Mouse (Mus musculus) forebrain, embryonic 15.5 days (tissue): ENCODE data around the gene Gm5890. TPM values are rescaled to one million over a fixed set of nuclear protein-coding genes. Genes with fewer than 3 reads are reported as not detected.
"Not testable (repeated sequence)": the region's sequence is repeated elsewhere in the genome, so short reads cannot be mapped to it uniquely, and the experiment has no call there.

Source experiments
- ATAC-seq: fragments of 200-750 bp; cut with Nextera tagmentation; replicated peaks from 2 replicates; pipeline ENCODE4 v1.8.0; 2017; ENCODE audit warnings: mild to moderate bottlenecking, moderate TSS enrichment, moderate library complexity
- H3K27ac ChIP-seq: fragments of 300-500 bp; sonication (generic); replicated peaks from 2 replicates; pipeline ENCODE4 v1.5.1; 2015; ENCODE audit warnings: mild to moderate bottlenecking, inconsistent platforms
- H3K27me3 ChIP-seq: fragments of 300-500 bp; sonication (generic); 2 replicates; pipeline ENCODE4 v1.6.1; 2015; ENCODE audit warnings: inconsistent platforms
- H3K36me3 ChIP-seq: fragments of 300-500 bp; sonication (generic); 2 replicates; pipeline ENCODE4 v1.6.1; 2015; ENCODE audit warnings: mild to moderate bottlenecking, inconsistent platforms
- H3K4me1 ChIP-seq: fragments of 300-500 bp; sonication (generic); 2 replicates; pipeline ENCODE4 v1.6.1; 2015; ENCODE audit warnings: inconsistent platforms
- H3K4me2 ChIP-seq: fragments of 300-500 bp; sonication (generic); replicated peaks from 2 replicates; pipeline ENCODE4 v1.6.1; 2015; ENCODE audit warnings: mild to moderate bottlenecking, inconsistent platforms
- H3K4me3 ChIP-seq: fragments of 300-500 bp; sonication (generic); 2 replicates; pipeline ENCODE4 v1.5.1; 2015; ENCODE audit warnings: mild to moderate bottlenecking, inconsistent platforms
- H3K9ac ChIP-seq: fragments of 300-500 bp; sonication (generic); replicated peaks from 2 replicates; pipeline ENCODE4 v1.6.1; 2015; ENCODE audit warnings: mild to moderate bottlenecking, inconsistent platforms
- H3K9me3 ChIP-seq: fragments of 300-500 bp; sonication (generic); 2 replicates; pipeline ENCODE4 v1.6.1; 2016; ENCODE audit warnings: inconsistent platforms
- WGBS: fragments of 180-500 bp; shearing (Covaris S2); methylation state at CpG from one replicate; pipeline ENCODE4 v1.1.7; 2015; ENCODE audit warnings: mixed read lengths; 5-methylcytosine and 5-hydroxymethylcytosine counted together
- polyA plus RNA-seq: library from polyadenylated mRNA; unstranded; fragments of >200 nt; fragmentation: Nextera tagmentation; extraction: Ambion mirVana; gene quantifications from 2 replicates; pipeline ENCODE4 v1.2.1, GENCODE M21; 2015

Gene Gm5890
- not detected in 2 replicates for polyA plus RNA-seq

- not testable (repeated sequence) for H3K9me3 ChIP-seq, H3K4me1 ChIP-seq, H3K4me2 ChIP-seq, H3K36me3 ChIP-seq, H3K27me3 ChIP-seq, H3K9ac ChIP-seq, H3K27ac ChIP-seq, ATAC-seq, H3K4me3 ChIP-seq
- WGBS = no CpG with 5 or more reads among the region's 3 CpGs
These were observed at the start of gene Gm5890 for GRCm38 (mm10) chr7:20262734-20263133. Gene Gm5890, minus strand, starts transcription at chr7:20262834.

DNA sequence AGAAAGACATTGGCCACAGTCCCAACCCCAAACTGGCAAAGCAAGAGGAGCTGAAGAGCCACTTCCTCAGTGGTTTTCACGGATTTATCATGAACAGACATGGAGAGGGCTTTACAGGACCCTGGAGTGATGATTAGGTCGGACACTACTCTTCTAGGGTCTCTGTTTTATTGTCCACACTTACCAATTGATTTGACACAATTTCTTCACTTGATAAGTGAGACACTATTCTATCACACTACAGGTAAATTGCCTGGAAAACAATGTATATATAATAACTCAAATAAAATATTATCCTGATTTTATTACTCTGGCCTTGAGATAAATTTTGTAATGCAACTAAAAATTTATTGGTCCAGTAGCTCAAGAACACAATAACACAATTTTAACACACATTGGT, 28.9 kb downstream of the Gm5890 start, which contains the start of gene Gm4498:
Gene Gm4498 (minus strand): TSS at position 101 of the 400 bp plus-strand sequence.
- not testable (repeated sequence) for H3K27me3 ChIP-seq, H3K27ac ChIP-seq, H3K4me1 ChIP-seq, H3K4me2 ChIP-seq, H3K4me3 ChIP-seq, H3K9ac ChIP-seq, H3K36me3 ChIP-seq, H3K9me3 ChIP-seq, ATAC-seq
- WGBS = no CpG with 5 or more reads among the region's 2 CpGs

Other genes starting within 250 kb of the Gm5890 start
- gene Vmn1r91, start 163.2 kb downstream of the Gm5890 start, polyA plus RNA-seq = not detected in 2 replicates
- gene Gm16442, start 140.3 kb downstream of the Gm5890 start, polyA plus RNA-seq = not detected in 2 replicates
- gene Vmn1r93, start 123.7 kb downstream of the Gm5890 start, polyA plus RNA-seq = not detected in 2 replicates
- gene Vmn1r94, start 94.5 kb downstream of the Gm5890 start, polyA plus RNA-seq = not detected in 2 replicates
- not detected in 2 replicates for gene Vmn1r95, start 69.1 kb downstream of the Gm5890 start, polyA plus RNA-seq
- gene Gm6164, start 57.2 kb downstream of the Gm5890 start, polyA plus RNA-seq = not detected in 2 replicates
- not detected in 2 replicates for gene Gm4498, start 29.0 kb downstream of the Gm5890 start, polyA plus RNA-seq
- gene Gm4133, start 71.2 kb upstream of the Gm5890 start, polyA plus RNA-seq = not detected in 2 replicates
- not detected in 2 replicates for gene Gm5728, start 112.6 kb upstream of the Gm5890 start, polyA plus RNA-seq
- gene Vmn1r100, start 155.1 kb upstream of the Gm5890 start, polyA plus RNA-seq = not detected in 2 replicates
- not detected in 2 replicates for gene Vmn1r101, start 179.8 kb upstream of the Gm5890 start, polyA plus RNA-seq
- gene Gm10670, start 212.1 kb upstream of the Gm5890 start, polyA plus RNA-seq = not detected in 2 replicates
- not detected in 2 replicates for gene Vmn1r103, start 247.7 kb upstream of the Gm5890 start, polyA plus RNA-seq